Mouse (Mus musculus) layer of hippocampus, postnatal 14 days (tissue): ENCODE results near the gene Lamb1. TPM values are rescaled to one million over a fixed set of nuclear protein-coding genes. Genes with fewer than 3 reads are reported as not detected.

Source experiments
- DNase-seq, 2 experiments: peaks; one replicate each; pipeline ENCODE4 v3.0.0; 2021 to 2022; ENCODE audit warnings: low spot score in 2 of 2, mixed read lengths in 1 of 2
- long read RNA-seq, 2 experiments: library from polyadenylated mRNA; stranded (forward); transcript quantifications; one replicate each; pipeline ENCODE4 v2.0.0; 2021
- total RNA-seq, 2 experiments: library from RNA; stranded (reverse); gene quantifications; 2 replicates each; pipeline ENCODE4 v1.2.3; 2021

Lamb1 gene
- 10 to 100 TPM; 47.5 to 54.9 TPM for total RNA-seq
- long read RNA-seq, experiment 1, full-length matches to known transcripts, result 8 of 27 reads
- long read RNA-seq, experiment 1, partial matches to known transcripts, result 16 of 27 reads
- long read RNA-seq, experiment 1, other reads (novel, unspliced or antisense), result 3 of 27 reads
- long read RNA-seq, experiment 2, full-length matches to known transcripts, result 15 of 37 reads
- long read RNA-seq, experiment 2, partial matches to known transcripts, result 14 of 37 reads
- long read RNA-seq, experiment 2, other reads (novel, unspliced or antisense), result 8 of 37 reads

GRCm38 (mm10) chr12:31265005-31265721 is at the start of gene Lamb1:
TSS of gene Lamb1 (plus strand) at chr12:31265234.
- DNase-seq, result peak; percentile 33 to 49

GRCm38 (mm10) chr12:31217232-31217631 is 47.8 kb upstream of the Lamb1 start:
- DNase-seq, result no peak

- DNase-seq, result no peak
Observed at GRCm38 (mm10) chr12:31218774-31219173, 46.3 kb upstream of the Lamb1 start.

- no peak for DNase-seq
Observed at GRCm38 (mm10) chr12:31221522-31221921, 43.5 kb upstream of the Lamb1 start.

- no peak for DNase-seq
Observed at GRCm38 (mm10) chr12:31222282-31222681, 42.8 kb upstream of the Lamb1 start.

- no peak for DNase-seq
Observed at GRCm38 (mm10) chr12:31222741-31223140, 42.3 kb upstream of the Lamb1 start.

- no peak for DNase-seq
Observed at GRCm38 (mm10) chr12:31225451-31225850, 39.6 kb upstream of the Lamb1 start.

GRCm38 (mm10) chr12:31227167-31227566 is 37.9 kb upstream of the Lamb1 start:
- no peak for DNase-seq

- DNase-seq, result no peak
Observed at GRCm38 (mm10) chr12:31228878-31229277, 36.2 kb upstream of the Lamb1 start.

- DNase-seq, result no peak
Observed at GRCm38 (mm10) chr12:31232635-31233034, 32.4 kb upstream of the Lamb1 start.

- no peak for DNase-seq
Observed at GRCm38 (mm10) chr12:31235018-31235417, 30.0 kb upstream of the Lamb1 start.

GRCm38 (mm10) chr12:31236861-31237595 is 28.0 kb upstream of the Lamb1 start:
- DNase-seq, result peak in 1 of 2 experiments; percentile 11

GRCm38 (mm10) chr12:31239031-31239583 is 25.9 kb upstream of the Lamb1 start:
- DNase-seq, result no peak

- no peak for DNase-seq
Observed at GRCm38 (mm10) chr12:31239798-31240197, 25.2 kb upstream of the Lamb1 start.

GRCm38 (mm10) chr12:31240470-31240869 is 24.6 kb upstream of the Lamb1 start, which contains the start of gene Gm6993:
TSS of gene Gm6993 (plus strand) at chr12:31240770.
- no peak for DNase-seq

GRCm38 (mm10) chr12:31241595-31242342 is 23.3 kb upstream of the Lamb1 start:
- DNase-seq, result no peak

GRCm38 (mm10) chr12:31244001-31244400 is 21.0 kb upstream of the Lamb1 start:
- no peak for DNase-seq

GRCm38 (mm10) chr12:31244691-31245090 is 20.3 kb upstream of the Lamb1 start:
- DNase-seq, result no peak

- no peak for DNase-seq
Observed at GRCm38 (mm10) chr12:31246153-31246552, 18.9 kb upstream of the Lamb1 start.

GRCm38 (mm10) chr12:31246615-31247014 is 18.4 kb upstream of the Lamb1 start:
- DNase-seq, result no peak

- DNase-seq, result no peak
Observed at GRCm38 (mm10) chr12:31248165-31248564, 16.9 kb upstream of the Lamb1 start.
